Mouse (Mus musculus) liver, adult (tissue): ENCODE results near the gene Birc6.

Experiments used
- GATA4 ChIP-seq: IDR thresholded peaks from 2 replicates; pipeline ENCODE4 v1.6.1; 2014; ENCODE audit warnings: mild to moderate bottlenecking, low read length; ENCODE audit not compliant: insufficient replicate concordance

Birc6 gene

DNA sequence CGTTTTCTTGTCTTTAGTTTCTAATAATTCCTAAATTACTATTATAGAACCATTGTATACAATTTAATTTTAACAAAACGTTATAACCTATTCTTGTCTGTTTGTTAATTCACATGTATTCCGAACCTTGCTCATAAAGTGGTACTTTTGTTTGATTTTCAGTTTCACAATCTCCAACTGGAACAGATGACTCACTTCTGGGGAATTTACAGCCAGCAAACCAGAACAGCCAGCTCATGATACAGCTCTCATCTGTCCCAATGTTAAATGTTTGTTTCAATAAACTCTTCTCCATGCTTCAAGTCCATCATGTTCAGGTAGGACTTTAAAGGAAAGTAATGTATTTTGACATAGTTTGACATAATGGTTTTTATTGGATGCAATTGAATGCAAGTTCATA is 102.7 kb downstream of the Birc6 start:
- no peak for TF ChIP-seq GATA4

DNA sequence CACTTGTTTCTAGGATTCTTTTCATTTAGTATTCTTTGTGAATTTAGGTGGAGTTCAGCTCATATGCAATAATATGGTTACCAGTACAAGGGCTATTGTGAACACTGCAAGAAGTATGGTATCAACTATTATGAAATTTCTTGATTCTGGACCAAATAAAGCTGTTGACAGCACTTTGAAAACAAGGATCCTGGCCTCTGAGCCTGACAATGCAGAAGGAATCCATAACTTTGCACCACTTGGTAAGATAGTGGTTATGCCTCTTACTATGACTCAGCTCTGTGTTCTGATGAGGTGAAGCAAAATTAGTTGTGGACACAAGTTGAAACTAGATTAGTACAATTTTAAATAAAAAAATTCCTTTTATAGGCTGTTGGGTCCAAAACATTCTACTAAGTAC is 114.3 kb downstream of the Birc6 start:
- no peak for TF ChIP-seq GATA4

DNA sequence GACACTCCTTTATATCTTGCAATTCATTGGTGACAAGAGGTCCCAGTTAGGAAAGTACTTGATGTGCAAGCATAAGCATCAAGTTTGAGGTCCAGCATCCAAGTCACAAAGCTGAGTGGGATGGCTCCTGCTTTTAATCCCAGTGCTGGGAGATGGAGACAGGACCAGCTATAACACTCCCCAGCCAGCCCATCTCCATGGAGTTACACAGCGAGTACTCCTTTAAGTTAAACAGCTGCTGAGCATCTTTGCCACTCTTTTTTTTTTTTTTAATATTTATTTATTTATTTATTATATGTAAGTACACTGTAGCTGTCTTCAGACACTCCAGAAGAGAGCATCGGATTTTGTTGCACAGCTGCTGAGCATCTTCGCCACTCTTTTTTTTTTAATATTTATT is 130.3 kb downstream of the Birc6 start:
- no peak for TF ChIP-seq GATA4

DNA sequence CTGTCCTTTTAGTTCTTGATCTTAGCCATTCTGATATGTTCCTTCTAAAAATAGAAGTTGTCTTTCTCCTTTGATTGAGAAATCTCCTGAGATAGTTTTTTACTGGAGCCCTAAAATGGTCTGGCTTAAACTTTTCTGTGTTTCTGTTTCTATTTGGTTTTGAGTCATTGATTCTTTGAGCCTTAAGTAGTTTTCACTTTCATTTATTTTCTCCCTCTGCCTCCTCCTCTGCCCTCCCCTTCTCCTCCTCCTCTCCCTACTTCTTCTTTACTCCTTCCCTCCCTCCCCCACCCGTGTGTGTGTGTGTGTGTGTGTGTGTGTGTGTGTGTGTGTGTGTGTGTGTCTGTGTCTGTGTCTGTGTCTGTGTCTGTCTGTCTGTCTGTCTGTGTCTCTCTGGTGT is 139.9 kb downstream of the Birc6 start:
- TF ChIP-seq GATA4 = no peak

DNA sequence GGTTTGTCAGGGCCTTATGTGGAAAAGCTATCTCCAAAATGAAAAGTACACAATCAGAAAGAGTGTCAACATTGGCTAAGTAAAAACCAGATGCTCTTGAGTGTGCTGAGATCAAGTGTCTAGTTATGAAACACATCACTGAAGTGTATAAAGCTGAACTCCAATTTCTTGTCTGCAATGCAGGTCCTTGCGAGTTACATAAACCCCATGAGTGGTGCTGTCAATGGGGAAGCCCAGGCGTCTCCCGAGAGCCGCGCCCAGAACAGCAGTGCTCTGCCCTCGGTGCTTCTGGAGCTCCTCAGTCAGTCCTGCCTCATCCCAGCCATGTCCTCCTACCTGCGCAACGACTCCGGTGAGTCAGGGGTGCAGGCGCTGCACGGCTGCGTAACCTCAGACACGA is 141.9 kb downstream of the Birc6 start:
- TF ChIP-seq GATA4 = no peak

DNA sequence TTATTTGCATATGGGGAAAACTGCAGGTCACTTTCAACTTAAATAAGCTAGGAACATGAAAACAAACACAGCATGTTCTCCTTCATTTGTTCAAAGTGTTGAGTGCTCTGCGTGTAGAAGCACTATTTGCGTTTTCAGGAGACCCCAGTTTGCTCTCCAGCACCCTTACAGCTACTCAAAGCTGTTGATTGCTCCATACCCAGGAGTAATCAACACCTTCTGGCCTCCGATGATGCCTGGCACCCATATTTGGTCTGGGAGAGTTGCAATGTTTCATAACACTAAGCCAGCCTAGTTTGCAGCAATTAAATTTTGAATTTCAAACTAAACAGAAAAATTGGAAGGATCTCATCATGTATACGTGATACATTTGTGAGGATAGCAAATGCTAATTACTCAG is 144.4 kb downstream of the Birc6 start:
- no peak for TF ChIP-seq GATA4

DNA sequence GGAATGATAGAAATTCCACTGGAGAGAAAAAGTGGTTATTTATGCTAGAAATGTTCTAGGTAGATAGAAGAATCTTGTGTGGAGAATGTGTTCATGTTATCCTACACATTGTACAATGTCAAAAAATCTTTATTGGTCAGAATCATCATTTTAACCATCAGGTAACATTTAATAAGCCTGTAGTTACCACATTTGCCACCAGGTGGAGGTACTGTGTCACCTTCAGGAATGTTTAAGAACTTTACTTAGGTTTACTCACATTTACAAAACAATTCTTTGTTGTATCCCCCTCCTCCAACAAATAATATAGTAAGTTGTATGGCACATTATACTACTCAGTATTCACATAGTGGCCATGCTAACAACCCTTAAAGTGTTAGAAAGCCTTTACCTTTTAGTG is 145.2 kb downstream of the Birc6 start:
- no peak for TF ChIP-seq GATA4

DNA sequence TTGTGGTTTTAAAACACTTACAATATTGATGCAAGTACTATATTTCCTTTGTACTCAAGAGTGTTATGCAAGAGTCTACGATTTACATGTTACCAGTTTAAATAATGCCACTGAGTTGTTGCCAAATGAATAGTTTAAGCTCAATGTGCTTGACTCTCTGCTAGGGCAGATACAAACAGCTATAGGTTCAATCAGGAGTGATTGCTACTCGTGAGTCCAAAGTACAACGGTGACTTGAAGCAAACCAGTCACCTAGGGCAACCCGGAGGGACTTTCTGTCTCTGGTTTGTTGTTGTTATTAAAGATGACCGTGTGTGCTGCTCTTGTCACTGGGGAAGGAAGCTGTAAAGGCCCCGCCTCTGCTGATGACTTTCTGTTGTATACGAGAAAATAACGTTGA is 150.0 kb downstream of the Birc6 start:
- TF ChIP-seq GATA4 = no peak

DNA sequence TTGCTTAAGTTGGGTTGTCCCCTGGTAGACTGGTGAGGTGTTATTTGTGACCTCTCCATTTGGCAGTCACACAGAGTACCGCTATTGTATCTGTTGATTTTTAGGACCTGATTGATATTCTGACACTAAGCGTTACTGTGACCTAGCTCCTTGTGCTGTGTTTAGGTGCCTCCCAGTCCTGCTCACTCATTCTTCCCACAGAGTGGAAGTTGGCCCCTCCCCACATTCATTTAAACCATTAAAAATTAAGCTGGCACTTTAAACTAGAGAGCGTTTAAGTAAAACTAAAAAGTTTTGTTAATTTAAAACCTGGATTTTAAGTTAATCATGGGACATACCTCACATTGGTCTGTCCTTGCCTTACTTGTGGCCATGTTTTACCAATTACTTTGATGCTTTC is 156.8 kb downstream of the Birc6 start:
- no peak for TF ChIP-seq GATA4

DNA sequence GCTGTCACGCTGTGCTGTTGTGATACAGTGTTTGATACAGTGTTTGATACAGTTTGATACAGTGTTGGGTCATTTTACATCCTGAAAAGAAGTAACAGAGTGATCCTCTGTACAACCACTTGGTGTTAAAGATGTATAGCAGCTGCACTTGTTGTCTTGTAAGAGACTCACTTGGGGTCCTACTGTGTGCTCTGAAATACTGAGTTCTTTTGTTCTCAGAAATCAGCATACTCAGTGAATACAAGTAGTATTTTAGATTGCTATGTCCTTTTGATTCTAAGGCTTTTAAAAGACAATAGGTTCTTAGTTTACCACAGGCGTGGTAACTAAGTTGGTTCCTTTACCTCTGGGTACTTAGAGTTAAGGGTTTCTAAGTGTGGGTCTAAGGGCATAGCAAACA is 160.5 kb downstream of the Birc6 start:
- no peak for TF ChIP-seq GATA4

DNA sequence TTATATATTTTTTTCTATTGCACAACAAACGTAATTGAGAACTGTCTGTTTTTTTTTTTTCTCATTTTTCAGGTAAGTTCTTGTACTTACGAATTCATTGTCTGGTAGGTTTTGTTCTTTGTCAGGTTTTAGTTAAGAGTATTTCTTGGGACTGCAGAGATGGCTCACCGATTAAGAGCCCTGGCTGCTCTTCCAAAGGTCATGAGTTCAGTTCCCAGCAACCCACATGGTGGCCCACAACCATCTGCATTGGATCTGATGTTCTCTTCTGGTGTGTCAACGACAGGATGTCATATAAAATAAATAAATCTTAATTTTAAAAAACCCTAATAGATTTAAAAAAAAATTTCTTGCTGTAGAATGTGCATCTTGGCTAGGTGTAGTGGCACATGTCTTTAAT is 161.3 kb downstream of the Birc6 start:
- no peak for TF ChIP-seq GATA4

DNA sequence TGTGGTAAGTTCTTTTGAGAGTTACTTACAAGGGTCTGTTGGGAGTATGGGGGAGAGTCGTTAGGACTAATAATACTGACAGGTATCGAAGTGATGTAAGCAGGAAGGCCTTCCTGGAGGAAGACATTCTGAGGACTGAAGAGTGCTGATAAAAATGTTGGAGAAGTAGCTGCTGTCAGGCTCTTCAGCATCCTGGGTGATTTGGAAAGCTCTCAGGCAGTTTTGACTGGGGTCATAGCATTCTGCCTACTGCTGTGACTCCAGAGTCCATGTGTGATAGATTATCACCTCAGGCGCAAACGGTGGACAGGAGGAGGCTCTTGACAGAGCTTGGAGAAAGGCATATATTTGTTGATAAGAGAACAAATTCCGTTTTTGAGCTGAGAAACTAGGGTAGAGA is 177.4 kb downstream of the Birc6 start:
- no peak for TF ChIP-seq GATA4

DNA sequence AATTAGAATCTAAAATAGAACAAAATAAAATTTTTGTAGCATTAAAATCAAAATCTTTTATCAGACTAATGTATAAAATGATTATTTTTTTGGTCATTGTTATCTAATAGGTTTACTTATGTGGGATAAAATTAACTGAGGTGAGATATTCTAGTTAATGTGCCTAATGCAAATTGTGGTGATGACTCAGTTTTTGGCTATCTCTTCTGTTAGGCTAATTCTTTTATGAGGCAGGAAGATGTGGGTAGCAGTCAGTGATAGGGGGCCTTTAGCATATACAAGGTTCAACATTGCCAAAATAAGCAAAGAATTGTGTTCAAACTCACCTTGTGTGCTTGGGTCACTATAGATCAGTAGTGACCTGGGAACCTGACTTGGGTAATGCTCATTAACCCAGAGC is 178.5 kb downstream of the Birc6 start:
- TF ChIP-seq GATA4 = no peak

DNA sequence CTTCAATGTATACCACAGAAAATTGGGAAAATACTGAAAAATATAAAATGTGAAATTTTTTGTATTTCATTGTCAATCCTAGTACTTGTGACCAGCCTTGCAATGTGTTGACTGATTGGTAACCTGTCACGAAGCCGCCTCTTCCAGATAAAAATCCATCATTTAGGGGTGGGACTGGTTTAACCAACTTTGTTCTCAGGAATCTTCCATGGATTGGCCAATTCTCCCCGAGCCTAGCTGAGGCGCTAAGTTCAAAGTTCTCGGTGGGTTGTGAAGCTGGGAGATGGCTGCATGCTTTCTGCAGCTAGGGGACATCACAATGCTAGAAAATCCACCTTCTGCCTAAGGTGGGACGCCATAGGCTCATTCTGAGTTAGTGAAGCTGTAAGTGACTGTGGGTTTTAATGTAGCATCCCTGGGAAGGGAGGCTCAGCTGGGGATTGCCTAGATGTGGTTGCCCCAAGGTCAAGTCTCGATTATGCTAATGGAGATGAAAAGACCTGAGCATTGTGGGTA is 179.6 kb downstream of the Birc6 start:
- TF ChIP-seq GATA4 = no peak

DNA sequence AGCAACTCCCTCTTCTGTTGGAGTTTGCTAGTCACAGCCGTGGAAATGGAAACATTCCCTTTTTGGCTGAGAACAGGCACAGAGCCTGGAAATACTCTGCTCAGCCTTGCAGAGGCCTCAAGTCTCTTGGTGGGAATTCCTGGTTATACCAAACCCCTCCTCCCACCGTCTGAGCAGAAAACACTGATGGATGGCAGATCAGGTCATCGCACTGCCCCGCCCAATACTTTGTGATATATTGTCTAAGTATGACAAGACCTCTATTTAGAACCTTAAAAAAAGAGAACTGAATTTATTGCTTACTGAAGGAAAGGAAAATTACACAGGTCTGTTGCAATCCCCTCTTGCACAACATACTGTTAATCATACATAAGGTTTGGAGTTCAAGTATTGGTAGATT is 182.6 kb downstream of the Birc6 start:
- no peak for TF ChIP-seq GATA4

DNA sequence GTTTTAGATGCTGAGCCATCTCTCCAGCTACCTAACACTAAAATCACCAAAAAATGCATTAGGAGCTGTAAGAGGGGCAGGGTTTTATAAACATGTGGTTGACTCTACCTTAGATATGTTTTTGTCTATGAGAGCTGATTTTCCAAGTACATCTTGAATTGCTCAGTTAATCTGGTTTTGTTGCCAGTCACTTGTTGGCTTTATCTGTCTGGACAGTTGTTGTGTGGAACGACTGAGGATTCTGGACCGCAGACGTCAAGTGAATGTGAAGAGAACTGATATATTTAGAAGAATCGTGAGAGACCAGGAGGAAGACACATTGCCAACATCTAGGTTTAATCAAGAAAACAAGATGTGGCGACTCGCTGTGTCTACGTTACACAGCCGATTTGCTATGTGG is 183.5 kb downstream of the Birc6 start:
- no peak for TF ChIP-seq GATA4

DNA sequence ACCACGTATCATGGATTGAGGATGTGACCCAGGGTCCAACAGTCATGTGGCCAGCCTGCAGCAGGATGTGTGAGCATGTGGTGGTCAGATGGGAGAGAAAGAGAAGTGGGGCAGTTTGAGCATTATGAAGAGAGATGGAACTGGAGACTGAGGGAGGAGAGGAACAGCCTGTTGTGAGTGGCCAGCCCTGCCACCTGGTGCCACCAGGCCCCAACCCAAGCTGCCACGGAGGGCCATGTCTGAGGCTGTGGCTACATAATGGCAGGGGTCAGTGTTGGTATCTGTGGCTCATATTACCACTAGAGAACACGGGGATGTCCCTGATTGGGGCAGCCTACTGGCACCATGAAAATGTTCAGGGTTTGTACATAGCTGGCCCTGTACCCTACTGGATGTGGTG is 187.0 kb downstream of the Birc6 start:
- no peak for TF ChIP-seq GATA4

DNA sequence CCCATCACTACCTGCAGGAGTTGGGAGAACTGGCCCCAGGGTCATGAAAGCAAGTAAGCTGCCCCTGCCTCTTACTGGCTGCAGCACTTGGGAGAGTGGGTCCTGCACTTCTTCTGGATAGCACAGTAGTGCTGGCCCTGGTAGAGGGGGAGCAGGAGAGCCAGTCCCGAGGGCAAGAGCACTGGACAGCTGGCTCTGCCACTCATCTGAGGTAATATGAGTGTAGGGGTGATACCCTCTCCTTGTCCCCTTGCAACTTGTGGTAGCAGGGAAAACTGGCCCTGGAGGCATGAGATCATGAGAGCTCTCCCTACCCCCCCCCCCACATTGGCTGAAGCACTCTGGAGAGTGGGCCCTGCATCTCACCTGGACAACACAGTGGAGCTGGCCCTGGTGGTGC is 187.6 kb downstream of the Birc6 start:
- no peak for TF ChIP-seq GATA4

DNA sequence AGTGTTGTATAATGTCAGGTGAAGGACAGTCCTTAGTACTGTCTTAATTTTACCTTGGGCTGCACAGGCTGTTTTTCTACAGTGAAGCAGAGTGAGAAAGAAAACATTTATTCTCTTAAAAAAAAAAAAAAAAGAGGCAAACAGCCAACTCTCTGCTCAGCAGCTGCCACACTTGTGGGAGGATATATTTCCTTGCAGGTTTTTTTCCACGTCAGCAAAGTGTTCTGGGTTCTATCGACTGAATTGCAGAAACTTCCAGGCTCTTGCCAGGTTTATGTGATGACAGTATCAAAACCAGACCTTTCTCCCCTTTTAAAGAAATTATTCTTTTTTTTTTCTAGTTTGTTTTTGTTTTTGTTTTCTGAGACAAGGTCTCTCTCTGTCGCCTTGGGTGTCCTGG is 188.5 kb downstream of the Birc6 start:
- no peak for TF ChIP-seq GATA4

DNA sequence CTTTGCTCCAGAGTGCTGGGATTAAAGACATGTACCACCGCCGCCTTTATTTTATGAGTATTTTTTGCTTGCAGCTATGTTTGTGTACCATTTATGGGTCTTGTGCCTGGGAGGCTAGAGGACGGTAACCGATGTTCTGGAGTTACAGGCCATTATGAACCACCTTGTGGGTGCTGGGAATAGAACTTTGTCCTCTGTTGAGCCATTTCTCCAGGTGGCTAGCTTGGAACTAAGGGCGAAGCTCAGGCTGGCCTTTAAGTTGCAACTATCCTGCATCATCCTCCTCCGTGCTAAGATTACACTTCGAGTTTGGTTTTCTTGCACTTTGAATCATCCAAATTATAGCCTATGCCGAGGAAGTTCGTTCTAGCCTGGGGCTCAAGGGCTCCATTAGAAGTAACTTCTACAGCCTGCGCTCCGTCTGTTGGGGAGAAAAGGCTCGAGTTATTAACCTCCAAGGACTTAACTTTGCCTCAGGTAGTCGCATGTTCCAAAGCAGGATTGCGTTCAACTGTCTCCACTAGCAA is 189.1 kb downstream of the Birc6 start:
- TF ChIP-seq GATA4 = no peak
